Mouse (Mus musculus) ovary, postnatal 10 days (tissue): ENCODE measurements around the gene Tesk1.

Experiments
- DNase-seq: peaks from one replicate; pipeline ENCODE4 v3.0.0; 2022; ENCODE audit warnings: low spot score

The Tesk1 gene

GRCm38 (mm10) chr4:43493186-43493845 lies 51.6 kb downstream of the Tesk1 start:
- peak; percentile 98 for DNase-seq

GRCm38 (mm10) chr4:43493846-43494240 lies 52.1 kb downstream of the Tesk1 start:
- no peak for DNase-seq

- DNase-seq, result no peak
These were observed 54.8 kb downstream of the Tesk1 start for GRCm38 (mm10) chr4:43496587-43496986.

DNA sequence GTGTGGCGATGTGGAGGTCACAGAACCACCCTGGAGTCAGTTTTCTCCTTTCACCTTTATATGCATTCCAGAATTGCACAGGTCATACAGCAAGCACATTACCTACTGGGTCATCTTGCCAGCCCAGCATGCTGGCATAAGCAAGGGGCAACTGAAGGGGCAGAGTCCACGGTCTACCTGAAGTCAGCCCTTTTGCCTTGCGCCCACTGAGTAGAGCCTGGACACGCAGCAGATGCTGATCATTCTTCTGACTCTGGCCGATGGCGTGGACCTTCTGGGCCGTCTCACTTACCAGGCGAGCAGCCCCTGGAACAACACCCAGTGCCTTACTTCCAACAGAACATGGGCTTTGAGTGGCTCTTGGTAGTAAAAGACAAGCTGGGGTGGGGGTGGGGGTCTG lies 55.7 kb downstream of the Tesk1 start:
- DNase-seq, result no peak
